Mouse (Mus musculus) heart, embryonic 14.5 days (tissue): Measurements from ENCODE around the gene Fzr1. TPM values are rescaled to one million over a fixed set of nuclear protein-coding genes. Genes with fewer than 3 reads are reported as not detected.
A peak's percentile ranks its signal among the peaks of the same experiment; 100 is the strongest.

Experiments used
- ATAC-seq: fragments of 200-750 bp; cut with Nextera tagmentation; 2 replicates; pipeline ENCODE4 v1.8.0; 2017; ENCODE audit warnings: low read depth, moderate TSS enrichment; ENCODE audit not compliant: insufficient number of reproducible peaks, insufficient read depth, low FRiP score
- H3K27ac ChIP-seq, 2 experiments: fragments of 200-500 bp in 1 of 2; fragments of 300-500 bp in 1 of 2; sonication (generic) in 1 of 2; replicated peaks in 1 of 2; 2 replicates each; pipeline ENCODE4 v1.5.1; 2012 to 2014; ENCODE audit warnings: low read depth in 2 of 2, low read length in 2 of 2, control low read depth in 1 of 2, mild to moderate bottlenecking in 1 of 2, mixed read lengths in 1 of 2; ENCODE audit not compliant: control insufficient read depth in 1 of 2, insufficient read depth in 1 of 2
- H3K27me3 ChIP-seq: fragments of 300-500 bp; sonication (generic); 2 replicates; pipeline ENCODE4 v1.6.1; 2014; ENCODE audit warnings: mild to moderate bottlenecking, low read length, control low read depth; ENCODE audit not compliant: control insufficient read depth, insufficient read depth
- H3K36me3 ChIP-seq: fragments of 300-500 bp; sonication (generic); 2 replicates; pipeline ENCODE4 v1.6.1; 2014; ENCODE audit warnings: mild to moderate bottlenecking, control low read depth, low read length, mixed read lengths; ENCODE audit not compliant: control insufficient read depth, insufficient read depth
- H3K4me1 ChIP-seq, 2 experiments: fragments of 200-500 bp in 1 of 2; fragments of 300-500 bp in 1 of 2; sonication (generic) in 1 of 2; 2 replicates each; pipeline ENCODE4 v1.6.1; 2012 to 2014; ENCODE audit warnings: low read length in 2 of 2, control low read depth in 1 of 2, mixed read lengths in 1 of 2; ENCODE audit not compliant: control insufficient read depth in 2 of 2, insufficient read depth in 2 of 2
- H3K4me2 ChIP-seq: fragments of 300-500 bp; sonication (generic); 2 replicates; pipeline ENCODE4 v1.6.1; 2014; ENCODE audit warnings: mild to moderate bottlenecking, low read length
- H3K4me3 ChIP-seq, 2 experiments: fragments of 200-500 bp in 1 of 2; fragments of 300-500 bp in 1 of 2; sonication (generic) in 1 of 2; 2 replicates each; pipeline ENCODE4 v1.5.1; 2012 to 2014; ENCODE audit warnings: low read length in 2 of 2, mild to moderate bottlenecking in 2 of 2, control low read depth in 1 of 2, low read depth in 1 of 2, moderate library complexity in 1 of 2; ENCODE audit not compliant: control insufficient read depth in 1 of 2, insufficient read depth in 1 of 2
- H3K9ac ChIP-seq: fragments of 300-500 bp; sonication (generic); 2 replicates; pipeline ENCODE4 v1.6.1; 2014; ENCODE audit warnings: mild to moderate bottlenecking, low read length
- H3K9me3 ChIP-seq: fragments of 300-500 bp; sonication (generic); 2 replicates; pipeline ENCODE4 v1.6.1; 2016; ENCODE audit warnings: low read length, control low read depth; ENCODE audit not compliant: control insufficient read depth
- WGBS: fragments of 180-500 bp; shearing (Covaris S2); extraction: QIAGEN DNeasy Blood & Tissue Kit; methylation state at CpG from one replicate; pipeline ENCODE4 v1.1.7; 2014; 5-methylcytosine and 5-hydroxymethylcytosine counted together
- polyA plus RNA-seq: library from polyadenylated mRNA; unstranded; fragments of >200 nt; fragmentation: Nextera tagmentation; extraction: Ambion mirVana; gene quantifications from 2 replicates; pipeline ENCODE4 v1.2.1, GENCODE M21; 2014

Fzr1 gene
- polyA plus RNA-seq, 1 experiment from 2014 or later: 64.6 TPM

DNA sequence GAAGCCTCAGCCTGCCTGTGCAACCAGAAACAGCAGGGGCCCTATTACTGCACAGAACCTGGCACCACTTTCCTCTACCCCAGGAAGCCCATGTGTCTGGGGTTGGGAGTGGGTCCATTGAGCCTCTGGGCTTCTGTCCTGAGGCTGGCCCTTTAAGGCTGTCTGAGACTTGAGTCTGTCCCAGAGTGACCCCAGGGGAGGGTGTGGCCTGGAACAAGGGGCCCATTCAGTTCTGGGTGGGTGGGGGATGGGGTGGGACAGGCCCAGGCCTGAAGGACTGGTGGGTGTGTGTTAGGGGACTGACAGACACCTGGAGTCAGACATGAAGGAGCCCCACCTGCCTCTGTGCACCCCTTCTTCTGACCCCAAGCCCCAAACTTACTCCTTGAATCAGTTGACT, 36.4 kb upstream of the Fzr1 start:
- H3K27me3 ChIP-seq: no peaks in the 10 kb centered on the region

DNA sequence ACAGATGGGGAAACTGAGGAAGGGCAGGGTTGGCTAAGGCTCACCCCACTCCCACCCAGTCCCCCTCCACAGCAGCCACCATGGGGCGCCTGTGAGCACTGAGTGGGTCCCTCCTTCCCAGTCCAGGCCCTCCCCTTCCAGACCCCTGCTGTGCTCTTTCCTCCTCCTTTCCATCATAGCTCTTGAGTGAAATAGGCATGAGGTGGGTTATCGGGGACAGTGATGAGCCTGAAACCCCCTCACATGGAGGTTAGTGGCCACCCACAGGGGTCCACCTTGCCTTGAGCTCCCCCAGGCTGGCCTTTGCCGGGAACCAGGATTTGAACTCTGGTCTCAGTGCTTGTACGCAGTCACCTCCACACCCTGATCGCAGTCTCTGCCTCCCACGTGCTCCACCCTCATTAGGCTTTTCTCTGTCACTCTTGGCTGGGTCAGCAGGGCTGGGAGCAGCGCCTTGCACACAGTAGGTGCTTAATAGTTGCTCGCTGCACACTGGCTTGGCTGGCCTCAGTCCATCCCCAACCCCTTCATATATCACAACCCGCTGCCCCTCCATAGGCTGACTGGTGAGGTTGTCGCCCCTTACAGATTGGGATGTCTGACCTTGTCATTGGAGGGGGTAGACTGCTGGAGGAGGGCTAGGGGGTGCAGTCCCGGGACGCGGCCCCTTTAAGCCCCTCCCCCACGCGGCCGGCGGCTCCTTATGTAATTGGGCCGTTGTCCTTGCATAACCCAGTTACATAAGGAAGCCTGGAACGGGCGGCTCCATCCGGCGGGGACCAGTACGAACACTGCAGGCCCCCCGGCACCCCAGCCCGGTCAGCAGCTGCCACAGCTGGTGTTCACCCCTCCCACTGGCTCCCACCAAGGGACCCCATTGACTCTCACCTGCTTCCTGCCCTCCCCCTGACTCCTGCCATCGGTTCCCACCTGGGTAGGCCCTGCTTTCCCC, 35.3 kb upstream of the Fzr1 start:
- H3K4me3 ChIP-seq: 0 out of 4 replicates have a peak overlapping the region, but pooled peaks of 1 of the 2 experiments have one; percentile 13
- H3K4me1 ChIP-seq: peaks cover 64 to 92% of the 10 kb centered on the region in 2 experiments
- H3K9ac ChIP-seq: peak overlapping the region; percentile 46
- peak overlapping the region; percentile 44 for H3K4me2 ChIP-seq
- H3K27ac ChIP-seq: peak overlapping the region in 1 of 2 experiments; percentile 97; a peak in 2 of 4 replicates
- 34% methylated on average over 26 of the region's 26 CpGs for WGBS
- ATAC-seq: no peak
- H3K36me3 ChIP-seq: peaks cover 22% of the 10 kb centered on the region
- H3K9me3 ChIP-seq: no peaks in the 10 kb centered on the region
- H3K27me3 ChIP-seq: no peaks in the 10 kb centered on the region

More for the DNA sequence above, 36.4 kb upstream of the Fzr1 start:
- 0 out of 2 replicates have a peak overlapping the region, but pooled peaks have one; percentile 44 for H3K4me2 ChIP-seq
- no peak overlapping the region; the same call in 1 of the 2 replicates for H3K9ac ChIP-seq
- H3K27ac ChIP-seq: 0 out of 4 replicates have a peak overlapping the region, but pooled peaks of 1 of the 2 experiments have one; percentile 44
- peaks cover 65 to 90% of the 10 kb centered on the region in 2 experiments for H3K4me1 ChIP-seq
- H3K36me3 ChIP-seq: peaks cover 32% of the 10 kb centered on the region
- ATAC-seq: no peak
- H3K9me3 ChIP-seq: no peaks in the 10 kb centered on the region
- no peak overlapping the region for H3K4me3 ChIP-seq

DNA sequence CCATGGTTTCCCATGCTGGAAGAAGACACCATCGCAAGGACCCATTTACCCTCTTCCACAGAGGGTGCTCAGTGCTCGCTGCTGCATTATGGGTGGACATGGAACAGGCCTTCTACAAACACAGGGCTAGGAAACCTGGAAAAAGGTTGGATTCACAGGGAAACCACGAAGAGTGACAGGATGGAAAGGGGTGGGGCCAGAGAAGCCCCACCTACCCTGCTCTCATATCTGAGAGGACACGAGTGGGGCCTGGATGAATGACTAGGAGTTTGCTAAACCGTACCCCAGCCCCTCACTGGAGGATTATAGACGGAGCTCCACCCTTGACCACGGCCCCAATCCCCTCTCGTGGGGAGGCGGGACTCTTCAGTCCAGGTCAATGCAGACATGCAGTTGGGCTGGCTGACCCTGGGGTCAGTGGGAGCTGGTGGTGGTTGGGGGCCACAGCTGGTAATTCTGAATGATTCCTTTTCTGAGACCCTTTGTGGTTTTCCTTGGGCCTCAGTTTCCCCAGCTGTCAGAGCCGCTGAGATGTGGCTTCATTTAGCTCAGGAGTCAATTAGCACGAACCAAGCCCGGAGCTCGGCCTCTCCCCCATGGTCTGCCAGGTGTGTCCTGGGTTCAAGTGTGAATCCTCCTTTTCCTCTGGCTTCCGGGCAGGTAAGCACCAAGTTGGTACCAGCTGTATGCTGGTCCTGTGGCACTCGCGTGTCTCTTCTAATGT, 34.4 kb upstream of the Fzr1 start:
- Histone ChIP-seq H3K27ac (peak overlapping the region; percentile 92 to 97), H3K36me3 (peaks cover 27% of the 10 kb centered on the region), H3K9me3 (no peaks in the 10 kb centered on the region), H3K4me2 (peak overlapping the region; percentile 52), H3K4me1 (peaks cover 71 to 94% of the 10 kb centered on the region in 2 experiments), H3K27me3 (no peaks in the 10 kb centered on the region), H3K4me3 (no peak overlapping the region; a peak in 1 of 4 replicates), H3K9ac (peak overlapping the region; percentile 55; the same call in 1 of the 2 replicates)
- ATAC-seq: no peak
- WGBS: 69% methylated on average over 16 of the region's 16 CpGs

DNA sequence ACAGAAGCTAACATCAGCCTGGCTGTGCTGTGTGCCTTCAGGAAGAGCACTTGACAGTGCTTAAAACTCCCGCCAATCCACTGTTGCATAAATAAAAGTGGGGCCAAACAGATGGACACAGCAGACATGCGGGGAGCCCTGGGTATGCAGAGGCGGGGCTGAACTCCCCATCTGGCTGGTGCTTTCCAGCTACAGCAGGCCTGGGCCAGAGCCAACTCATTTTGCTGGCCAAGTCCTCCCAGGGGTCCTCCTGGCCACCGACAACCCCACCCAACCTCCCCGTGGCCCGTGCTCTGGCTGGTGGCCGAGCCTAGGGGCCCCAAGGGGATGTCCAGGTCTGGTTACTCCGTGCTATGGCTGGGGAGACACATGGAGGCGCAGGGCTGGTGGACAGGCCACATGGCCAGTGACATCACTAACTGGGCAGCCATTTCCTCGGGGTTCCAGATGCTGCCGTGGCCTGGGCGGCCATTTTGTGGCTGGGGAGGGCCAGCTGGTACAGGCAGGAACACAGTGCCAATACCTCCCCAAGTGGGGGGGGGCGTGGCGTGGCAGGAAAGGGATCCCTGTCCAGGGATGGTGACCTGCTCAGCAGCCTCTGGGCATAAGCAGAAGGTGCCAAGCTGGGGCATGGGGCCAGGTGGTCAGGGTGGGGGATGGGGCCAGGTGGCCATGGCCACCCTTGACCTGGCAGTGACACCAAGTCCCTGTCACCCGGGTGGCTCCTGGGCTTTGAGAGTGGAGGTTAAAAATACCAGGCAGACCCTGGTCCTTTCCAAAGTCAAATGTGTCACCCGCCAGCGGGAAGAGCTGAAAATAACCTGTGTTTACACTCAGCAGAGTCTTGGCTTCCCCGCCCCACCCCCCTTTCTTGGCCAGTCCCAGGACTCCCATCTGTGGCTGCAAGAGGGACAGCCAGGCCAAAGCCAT, 33.4 kb upstream of the Fzr1 start:
- H3K9ac ChIP-seq: peak overlapping the region; percentile 55
- H3K4me1 ChIP-seq: peaks cover 71 to 94% of the 10 kb centered on the region in 2 experiments
- H3K9me3 ChIP-seq: no peaks in the 10 kb centered on the region
- H3K27me3 ChIP-seq: no peaks in the 10 kb centered on the region
- 31% methylated on average over 18 of the region's 18 CpGs for WGBS
- peaks cover 31% of the 10 kb centered on the region for H3K36me3 ChIP-seq
- no peak overlapping the region; a peak in 1 of 4 replicates for H3K4me3 ChIP-seq
- H3K27ac ChIP-seq: peak overlapping the region; percentile 92 to 97
- ATAC-seq: peak; percentile 29
- H3K4me2 ChIP-seq: peak overlapping the region; percentile 52

DNA sequence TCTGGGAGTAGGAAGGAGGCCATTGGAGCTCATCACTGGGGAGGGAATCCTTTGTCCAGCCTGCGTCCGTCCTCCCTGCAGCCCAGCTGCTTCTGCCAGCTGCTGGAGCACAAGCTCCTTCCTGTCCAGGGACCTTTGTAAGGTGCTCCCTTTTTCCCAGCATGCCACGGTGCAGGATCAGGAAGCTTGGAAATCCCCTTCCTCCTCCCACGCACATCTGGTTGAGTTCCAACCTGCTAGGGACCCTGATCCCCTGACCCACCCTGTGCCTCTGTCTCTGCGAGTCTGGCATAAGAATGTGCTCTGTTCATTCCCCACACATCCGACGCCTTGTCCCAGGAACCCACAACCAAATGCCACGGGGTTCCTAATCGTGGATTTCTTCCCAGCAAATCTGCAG, 32.7 kb upstream of the Fzr1 start:
- peak overlapping the region; percentile 49 for H3K9ac ChIP-seq
- peak overlapping the region; percentile 92 to 97 for H3K27ac ChIP-seq
- peaks cover 72 to 93% of the 10 kb centered on the region in 2 experiments for H3K4me1 ChIP-seq
- 66% methylated on average over 9 of the region's 9 CpGs for WGBS
- H3K27me3 ChIP-seq: no peaks in the 10 kb centered on the region
- peaks cover 38% of the 10 kb centered on the region for H3K36me3 ChIP-seq
- ATAC-seq: no peak
- H3K4me3 ChIP-seq: no peak overlapping the region
- H3K9me3 ChIP-seq: no peaks in the 10 kb centered on the region
- H3K4me2 ChIP-seq: peak overlapping the region; percentile 52

DNA sequence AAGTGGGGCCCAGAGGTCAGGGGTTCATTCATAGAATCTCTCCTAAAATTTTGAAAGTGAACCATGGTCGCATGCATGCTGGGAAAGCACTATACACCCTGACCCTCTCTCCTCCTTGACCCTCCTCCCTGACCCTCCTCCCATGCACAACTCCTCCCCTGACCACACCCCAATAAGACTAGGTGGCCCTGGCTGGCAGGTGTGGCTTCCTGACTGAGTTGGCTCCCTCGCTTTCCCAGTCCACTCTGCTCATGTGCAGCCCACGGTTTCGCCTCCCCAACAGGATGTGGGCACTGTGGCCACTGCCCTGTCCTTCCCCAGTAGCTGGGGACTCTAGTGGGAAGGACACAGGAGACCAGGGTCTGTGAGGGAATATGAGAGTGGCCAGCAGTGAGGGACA, 32.0 kb upstream of the Fzr1 start:
- Histone ChIP-seq H3K9me3 (no peaks in the 10 kb centered on the region), H3K27ac (peak overlapping the region; percentile 56 to 97), H3K9ac (no peak overlapping the region; the same call in 1 of the 2 replicates), H3K36me3 (peaks cover 44% of the 10 kb centered on the region), H3K4me3 (no peak overlapping the region), H3K27me3 (no peaks in the 10 kb centered on the region), H3K4me2 (peak overlapping the region; percentile 35), H3K4me1 (peaks cover 71 to 94% of the 10 kb centered on the region in 2 experiments)
- WGBS: 60% methylated on average over 4 of the region's 4 CpGs
- no peak for ATAC-seq
